Mouse (Mus musculus) telencephalon, adult 2 months (tissue): ENCODE results near the gene Tmem98.
A peak's percentile ranks its signal among the peaks of the same experiment; 100 is the strongest.

ENCODE experiments used
- DNase-seq: peaks from one replicate; pipeline ENCODE4 v3.0.0-alpha.2; 2011; ENCODE audit warnings: low read depth, low spot score

The Tmem98 gene

DNA sequence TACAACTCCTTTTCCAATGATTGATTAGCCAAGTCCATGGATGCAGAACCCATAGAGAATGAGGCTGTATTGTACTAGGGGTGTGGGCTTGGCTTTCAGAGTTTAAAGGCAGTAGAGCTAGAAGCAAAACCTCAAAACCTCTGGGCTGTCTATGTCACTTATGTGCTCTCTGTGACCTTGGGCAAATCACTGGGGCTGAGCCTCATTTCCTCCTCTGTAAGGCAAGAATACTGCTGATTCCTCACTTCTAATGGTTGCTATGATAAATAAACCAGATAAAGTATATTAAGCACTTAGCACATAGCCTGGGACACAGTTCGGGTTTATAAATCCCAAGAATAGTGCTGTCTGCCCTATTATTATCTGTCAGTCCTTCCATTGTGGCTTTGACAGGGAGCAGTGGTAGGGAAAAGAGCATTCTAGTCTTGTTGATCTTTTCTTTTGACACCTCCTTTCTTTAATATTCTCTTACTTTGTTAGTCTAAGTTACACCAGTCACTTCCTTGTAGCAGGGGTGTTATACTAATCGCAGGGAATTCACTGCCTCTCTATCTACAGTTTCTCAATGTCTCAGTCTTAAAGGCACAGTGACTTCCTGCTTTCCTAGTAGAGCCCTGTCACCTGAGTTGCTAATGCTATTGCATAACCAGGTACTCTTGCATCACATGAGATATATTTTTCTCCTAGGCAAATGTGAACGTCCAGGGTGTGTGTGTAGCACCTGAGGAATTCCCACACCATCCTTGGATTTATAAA lies 18.1 kb upstream of the Tmem98 start:
- DNase-seq = no peak

DNA sequence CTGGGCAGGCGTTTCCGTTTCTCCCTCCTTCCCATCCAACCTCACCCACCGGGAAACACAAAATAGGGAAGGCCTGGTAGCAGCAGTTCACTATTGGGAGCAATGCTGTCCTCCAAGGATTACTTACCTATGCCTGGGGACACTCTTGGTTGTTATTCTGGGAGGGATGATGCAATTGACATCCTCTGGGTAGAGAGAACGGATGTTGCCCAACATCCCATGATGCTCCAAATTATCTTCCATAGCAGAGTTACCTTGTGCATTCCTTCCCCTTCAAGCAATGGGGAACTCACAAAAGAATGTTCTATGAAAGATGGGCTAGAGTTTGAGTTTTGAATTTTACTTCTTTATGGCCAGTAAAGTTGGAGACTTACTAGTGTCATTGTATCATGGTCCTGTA lies 16.6 kb upstream of the Tmem98 start:
- DNase-seq = no peak

DNA sequence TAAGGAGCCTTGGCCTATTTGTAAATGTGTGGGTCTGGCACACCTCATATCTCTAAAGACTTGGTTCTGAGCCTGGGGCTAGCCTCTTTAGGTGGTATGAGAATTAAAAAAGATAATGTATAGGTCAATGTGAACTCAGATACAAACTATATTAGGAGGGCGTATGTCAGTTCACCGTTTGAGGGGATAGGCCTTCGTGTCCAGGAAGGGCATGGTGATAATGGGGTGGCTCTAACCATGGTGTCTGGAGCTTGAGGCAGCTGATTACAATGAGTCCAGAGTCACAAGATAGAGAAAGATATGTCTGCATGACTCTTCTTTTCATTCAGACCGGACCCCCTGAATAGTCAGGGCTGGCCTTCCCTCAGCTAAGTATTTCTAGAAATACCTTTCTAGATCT lies 15.7 kb upstream of the Tmem98 start:
- DNase-seq = no peak

DNA sequence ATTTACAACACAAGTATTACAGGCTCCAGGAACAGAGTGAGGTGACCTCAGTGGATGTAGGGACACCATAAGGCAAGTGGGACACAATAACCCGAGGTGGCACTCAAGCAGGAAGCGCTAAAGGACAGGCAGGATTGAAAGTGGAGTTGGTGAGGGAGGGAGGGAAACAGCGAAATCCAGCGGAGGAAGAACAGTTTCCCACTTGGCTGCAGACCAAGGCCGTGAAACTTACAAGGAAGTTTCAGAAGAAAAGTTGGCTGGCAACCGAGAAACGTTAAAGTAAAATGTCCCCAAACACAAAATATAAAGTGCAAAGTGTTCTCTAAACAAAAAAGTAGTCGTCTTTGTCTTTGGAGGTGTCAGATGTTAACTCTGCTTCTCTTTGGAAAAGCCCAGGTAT lies 14.5 kb upstream of the Tmem98 start:
- DNase-seq = no peak

DNA sequence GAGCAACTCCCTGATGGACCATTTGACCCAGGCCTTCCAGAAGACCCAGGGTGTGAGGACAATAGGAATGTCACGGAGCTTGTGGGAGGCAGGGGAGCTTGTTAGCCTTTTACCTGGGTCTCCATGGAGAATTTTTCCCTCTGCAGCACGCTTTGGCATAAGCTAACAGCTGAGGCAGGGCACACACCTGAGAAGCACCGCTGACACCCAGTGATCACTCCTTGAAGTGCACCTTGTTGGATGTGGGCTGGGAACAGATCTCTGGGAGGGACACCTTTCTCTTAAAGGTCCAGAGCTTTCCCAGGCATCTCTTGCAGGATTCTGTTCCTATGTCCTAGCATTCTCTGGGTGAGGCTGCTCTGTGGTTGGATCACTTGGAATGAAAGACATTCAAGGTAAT lies 10.0 kb upstream of the Tmem98 start:
- no peak for DNase-seq

DNA sequence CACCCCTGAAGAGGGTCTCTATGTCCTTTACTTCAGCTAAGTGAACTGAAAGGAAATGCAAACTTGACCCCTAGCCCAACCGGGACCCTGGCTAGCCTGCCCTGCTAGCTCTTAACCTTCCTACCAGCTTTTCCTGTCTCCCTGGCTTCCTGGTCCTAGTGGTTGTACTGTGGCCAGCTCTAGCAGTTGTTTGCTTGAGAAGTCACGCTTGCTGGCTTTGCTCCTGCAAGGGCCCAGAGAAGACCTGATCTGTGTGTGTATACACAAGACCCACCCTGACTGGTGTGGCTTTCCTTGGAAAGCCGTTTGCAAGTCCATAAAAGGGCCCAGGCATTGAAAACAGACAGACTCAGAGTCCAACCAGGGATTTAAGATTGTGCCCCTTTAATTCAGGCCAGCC lies 7.3 kb upstream of the Tmem98 start:
- no peak for DNase-seq

DNA sequence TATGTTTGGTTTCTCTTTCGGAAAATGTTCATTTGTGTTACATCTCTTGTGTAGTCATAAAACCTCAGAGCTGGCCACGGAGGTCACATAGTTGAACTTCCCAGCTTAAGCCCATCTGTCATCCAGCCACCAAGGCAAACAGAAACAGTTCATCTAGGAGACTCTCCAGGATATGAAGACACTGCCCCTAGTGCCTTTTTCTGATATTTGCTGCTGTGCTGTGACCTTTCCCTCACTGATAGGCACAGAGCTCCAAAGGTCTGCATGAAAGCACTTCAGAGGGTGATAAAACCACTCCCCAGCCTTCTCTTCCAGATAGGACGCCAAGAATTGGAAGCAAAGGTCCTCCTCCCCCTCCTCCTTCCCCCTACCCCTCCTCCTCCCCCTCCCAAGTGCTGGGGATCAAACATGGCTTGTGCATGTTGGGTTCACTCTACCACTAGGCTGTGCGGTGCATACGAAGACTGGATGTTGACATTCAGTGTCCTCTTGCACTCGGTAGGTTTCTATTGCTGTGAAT lies 1.4 kb upstream of the Tmem98 start:
- DNase-seq = no peak

DNA sequence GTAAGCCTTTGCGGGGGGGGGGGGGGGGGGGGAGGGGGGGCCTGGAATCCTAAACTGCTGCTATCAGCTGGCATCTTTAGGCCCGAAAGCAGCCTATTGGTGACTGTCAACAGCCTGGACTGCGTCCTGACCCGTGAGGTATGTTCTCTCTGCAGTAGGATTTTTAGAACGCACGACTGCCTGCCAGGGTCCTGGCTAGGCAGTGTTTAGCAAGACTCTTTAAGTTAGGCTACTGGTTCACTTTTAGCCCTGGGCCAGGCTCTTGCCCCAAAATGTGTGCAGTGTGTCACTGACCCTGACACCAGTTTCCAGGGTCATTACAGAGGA lies 346 bp upstream of the Tmem98 start:
- DNase-seq = no peak

DNA sequence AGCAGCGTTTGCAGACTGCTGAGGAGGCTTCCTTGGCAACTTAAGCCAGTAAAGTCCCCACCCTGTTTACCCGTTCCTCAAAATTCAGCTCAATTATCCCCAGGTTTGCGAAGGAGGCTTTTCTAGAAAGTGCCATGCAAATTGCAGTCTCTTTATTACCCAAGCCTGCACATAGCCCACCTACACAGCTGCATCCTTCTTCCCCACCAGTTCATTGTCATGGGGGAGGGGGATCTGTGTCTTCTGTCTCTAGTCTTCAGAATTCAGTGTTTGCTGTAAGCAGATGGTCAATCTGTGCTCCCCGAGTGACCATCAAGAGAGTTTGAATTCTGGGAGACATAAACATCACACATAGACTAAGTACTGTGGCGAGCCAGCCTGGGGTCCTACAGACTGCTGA lies 1.2 kb downstream of the Tmem98 start:
- no peak for DNase-seq

DNA sequence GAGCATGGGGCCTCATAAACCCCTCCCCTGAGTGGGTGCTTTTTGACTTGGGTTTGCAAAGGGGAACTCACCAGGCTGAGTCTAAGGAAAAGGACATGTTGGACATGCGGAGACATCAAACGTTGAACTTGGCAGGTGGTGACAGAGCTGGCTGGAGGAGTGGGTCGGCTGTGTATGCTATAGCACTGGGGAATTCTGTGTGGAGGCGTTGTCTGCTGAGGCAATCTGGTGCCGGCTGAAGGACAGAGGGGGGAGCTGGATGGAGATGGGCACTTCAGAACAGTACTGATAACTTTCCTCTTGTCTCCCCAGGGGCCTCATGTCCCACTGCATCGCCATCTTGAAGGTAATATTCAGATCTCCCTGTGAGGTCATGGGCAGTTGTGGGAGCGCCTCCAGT lies 5.4 kb downstream of the Tmem98 start:
- no peak for DNase-seq

DNA sequence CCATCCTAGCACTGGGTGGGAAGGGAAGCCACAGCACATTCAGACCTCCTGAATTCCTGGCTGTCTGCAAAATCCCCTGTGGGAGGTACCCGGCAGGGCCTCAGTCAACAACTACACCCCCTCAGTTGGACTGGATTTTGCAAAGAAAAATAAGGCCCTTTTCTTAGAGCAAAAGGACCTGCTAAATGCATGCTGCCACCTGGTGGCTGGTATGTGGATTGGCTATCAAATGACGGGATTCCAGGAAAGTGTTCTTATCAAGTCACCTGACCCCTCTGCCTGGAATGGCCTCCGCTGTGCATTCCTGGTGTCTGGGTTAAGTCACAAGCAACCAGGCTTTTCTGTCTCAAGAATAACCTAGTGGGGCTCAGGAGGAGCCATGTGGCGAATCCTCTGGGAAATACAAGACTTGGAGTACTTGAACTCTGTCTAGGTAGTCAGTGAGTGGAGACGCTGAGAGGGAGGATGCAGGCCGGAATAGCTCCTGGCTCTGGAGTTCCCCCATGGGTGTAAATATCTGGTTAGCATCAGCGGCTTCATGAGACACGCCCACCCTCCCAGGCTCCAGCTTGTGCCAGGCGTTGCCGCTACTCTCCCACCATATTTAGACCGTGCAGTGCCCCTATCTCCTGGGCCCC lies 8.2 kb downstream of the Tmem98 start:
- DNase-seq = peak; percentile 74

DNA sequence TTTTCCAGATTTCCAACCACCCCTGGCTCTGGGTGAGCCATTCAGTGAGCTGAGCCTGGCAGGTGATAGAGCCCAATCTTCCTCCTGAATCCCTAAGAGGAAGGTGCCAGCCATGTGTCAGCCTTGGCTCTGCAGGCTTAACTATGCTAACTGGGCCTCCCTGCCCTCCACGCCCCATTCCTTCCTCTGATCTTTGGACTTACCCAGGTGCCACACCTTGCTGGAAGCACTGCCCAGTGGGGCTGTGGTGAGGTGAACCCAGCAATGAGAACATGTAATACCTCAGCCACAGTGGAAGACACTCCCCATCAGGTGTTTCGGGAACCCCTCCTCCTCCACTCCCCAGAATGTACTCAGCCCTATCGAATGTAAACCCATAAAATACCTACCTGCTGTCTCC lies 10.1 kb downstream of the Tmem98 start:
- no peak for DNase-seq

DNA sequence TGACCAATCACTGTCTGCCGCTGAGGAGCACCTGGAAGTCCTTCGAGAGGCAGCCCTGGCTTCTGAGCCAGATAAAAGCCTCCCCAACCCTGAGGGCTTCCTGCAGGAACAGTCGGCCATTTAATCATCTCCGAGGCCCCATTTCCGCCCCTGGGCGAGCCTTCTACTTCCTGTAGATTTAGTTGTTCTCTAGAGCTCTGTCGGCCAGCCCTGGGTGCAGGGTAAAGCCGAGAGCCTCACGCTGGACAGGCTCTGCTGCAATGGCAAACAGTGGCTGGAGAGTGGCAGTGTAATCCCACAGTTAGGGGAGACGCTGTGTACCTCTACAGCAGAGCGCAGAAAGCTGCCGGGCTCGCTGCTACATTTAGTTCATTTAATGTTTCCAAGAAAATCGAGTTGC lies 11.3 kb downstream of the Tmem98 start:
- DNase-seq = no peak

DNA sequence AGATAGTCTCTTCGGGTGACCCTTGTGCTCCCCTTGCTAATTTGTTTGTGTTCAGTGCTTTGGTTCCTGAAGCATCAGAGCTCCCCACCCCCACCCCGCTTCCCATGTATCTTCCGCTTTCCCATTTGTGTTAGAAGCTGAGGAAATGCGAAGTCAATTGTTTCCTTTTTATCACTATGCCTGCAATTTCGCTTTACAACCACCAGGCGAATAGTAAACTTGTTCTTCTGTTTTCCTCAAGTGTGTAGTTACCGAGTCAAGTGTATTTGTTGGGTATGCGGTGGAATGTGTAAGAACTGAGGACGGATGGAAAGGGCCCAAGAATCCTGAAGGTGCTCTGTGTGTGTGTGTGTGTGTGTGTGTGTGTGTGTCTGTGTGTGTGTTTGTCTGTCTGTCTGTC lies 11.8 kb downstream of the Tmem98 start:
- DNase-seq = no peak

DNA sequence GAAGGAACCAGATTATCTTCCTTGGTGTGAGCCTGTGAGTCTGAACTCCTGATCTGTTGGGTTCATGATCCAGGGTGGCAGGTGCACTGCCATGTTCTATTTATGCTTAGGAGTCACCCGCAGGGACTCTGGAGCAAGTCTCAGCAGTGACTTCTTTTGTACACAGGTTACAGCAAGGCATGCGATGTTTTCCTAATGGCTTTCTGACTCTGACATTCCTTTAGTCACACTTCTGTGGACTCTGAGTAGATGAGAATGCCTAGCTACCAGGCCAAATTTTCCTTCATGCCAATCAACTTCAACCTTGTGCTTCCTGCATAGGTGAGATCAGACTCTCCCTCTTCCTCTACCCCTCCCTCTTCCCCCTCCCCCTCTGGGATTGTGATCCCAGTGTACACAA lies 25.4 kb downstream of the Tmem98 start:
- DNase-seq = no peak

DNA sequence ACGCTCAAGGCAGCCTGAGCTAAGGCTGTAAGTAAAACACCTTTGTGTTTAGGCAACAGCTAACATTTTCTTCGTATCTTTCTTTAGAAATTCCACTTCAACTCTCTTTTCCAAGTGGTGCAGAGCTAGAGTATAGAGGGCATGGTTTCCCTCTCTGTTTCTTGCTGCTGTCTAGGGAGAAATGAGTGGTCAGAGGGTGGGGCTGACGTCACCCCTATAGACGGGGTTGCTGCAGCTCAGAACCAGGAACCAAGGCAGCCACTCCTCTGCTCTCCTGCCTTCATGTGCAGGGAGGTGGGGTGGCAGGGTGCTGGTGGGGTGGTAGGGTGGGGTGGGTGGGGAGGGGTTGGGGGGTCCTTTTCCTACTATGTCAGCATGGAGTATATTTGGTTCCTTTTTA lies 25.9 kb downstream of the Tmem98 start:
- no peak for DNase-seq

DNA sequence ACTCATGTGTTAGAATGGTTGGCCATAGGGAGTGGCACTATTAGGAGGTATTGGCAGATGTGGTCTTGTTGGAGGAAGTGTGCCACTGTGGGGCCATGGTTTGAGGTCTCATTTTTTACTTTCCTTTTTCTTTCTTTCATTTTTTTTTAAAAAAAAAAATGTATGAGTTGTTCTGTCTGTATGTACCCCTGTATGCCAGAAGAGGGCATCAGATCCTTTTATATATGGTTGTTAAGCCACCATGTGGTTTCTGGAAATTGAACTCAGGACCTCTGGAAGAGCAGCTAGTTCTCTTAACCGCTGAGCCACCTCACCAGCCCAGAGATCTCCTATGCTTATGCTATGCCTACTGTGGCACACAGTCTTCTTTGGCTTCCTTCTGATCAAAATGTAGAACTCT lies 28.7 kb downstream of the Tmem98 start:
- no peak for DNase-seq

DNA sequence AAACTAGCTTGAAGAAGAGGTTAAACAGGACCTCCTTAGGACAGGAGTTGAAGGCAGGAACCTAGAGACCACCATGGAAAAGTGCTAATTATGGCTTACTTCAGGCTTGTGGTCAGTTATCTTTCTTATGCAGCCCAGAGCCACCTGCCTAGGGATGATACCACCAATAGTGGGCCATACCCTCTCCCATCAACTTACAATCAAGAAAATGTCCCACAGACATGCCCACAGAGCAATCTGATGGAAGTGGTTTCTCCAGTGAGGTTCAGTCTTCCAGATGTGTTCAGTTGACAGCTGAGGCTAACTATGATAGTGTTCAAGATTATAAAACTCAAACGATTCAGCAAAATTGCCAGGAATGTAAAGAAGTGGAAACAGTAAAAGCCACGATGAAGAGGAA lies 33.5 kb downstream of the Tmem98 start:
- DNase-seq = no peak

DNA sequence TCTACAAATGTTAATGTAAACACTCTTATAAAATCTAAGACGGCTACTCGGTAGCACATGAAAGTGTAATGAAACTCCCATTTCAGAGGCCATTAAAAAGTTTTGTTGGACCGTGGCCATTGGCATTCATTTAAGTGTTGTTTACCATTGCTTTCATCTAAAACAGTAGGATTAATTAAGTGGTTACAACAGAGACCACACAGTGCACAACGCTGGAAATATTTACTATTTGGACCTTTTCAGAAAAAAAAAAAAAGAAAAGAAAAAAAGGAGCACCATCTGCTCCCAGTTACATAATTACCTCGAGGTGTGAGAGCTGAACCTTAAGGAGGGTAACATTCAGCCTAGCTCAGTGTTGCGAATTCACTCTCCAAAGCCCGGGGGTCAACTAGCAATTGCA lies 35.5 kb downstream of the Tmem98 start:
- no peak for DNase-seq

DNA sequence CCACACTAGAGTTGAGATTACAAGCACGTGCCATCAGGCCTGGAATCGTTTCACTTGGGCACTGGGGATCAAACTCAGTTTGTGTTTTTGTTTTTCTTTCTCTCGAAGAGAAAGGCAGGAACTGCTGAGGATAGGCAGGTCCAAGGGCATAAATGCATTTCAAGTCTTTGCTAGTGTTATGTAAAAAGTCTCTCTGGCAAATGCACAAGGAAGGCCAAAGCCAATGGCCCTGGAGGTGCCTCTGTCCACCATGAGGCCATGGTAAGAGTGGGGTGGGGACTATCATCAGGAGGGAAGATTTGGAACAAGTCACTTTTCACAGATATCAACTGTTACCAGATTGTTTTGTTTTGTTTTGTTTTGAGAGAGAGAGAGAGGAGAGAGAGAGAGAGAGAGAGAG lies 36.1 kb downstream of the Tmem98 start:
- DNase-seq = no peak

DNA sequence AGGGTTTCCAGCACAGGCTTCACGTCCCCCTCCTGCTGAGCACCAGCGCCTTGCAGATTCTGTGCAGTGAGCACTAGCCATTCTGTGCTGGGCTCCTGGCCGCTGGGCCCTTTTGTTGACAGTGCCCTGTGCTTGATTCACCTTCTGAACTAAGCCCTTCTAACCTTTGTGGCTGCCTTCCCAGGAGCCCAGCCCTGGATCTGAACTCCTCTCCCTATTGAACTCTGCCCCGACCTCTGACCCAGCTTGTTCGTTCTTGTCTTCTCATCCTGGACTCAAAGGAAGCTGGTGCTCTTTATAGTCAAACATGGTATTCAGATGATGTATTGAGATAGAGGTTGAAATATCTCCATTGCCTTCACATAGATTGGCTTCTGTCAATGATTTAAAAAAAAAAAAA lies 38.2 kb downstream of the Tmem98 start:
- no peak for DNase-seq

DNA sequence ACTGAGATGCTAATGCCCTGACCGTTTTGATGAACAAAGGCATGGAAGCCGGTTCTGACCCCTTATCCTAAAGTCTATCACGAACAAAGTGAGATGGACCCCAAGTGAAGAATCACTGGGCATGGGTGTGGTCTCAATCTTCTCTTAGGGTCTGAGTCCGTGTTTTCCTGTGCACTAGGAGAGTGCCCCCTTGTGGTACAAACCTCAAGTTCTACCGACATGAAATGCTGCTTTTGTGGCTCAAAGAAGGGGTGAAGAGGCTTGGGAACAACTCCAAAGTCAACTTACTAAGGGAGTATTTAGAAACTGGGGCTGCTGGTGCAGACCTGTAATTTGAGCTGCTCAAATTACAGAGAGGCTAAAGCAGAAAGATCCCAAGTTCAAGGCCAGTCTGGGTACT lies 41.9 kb downstream of the Tmem98 start:
- DNase-seq = no peak

DNA sequence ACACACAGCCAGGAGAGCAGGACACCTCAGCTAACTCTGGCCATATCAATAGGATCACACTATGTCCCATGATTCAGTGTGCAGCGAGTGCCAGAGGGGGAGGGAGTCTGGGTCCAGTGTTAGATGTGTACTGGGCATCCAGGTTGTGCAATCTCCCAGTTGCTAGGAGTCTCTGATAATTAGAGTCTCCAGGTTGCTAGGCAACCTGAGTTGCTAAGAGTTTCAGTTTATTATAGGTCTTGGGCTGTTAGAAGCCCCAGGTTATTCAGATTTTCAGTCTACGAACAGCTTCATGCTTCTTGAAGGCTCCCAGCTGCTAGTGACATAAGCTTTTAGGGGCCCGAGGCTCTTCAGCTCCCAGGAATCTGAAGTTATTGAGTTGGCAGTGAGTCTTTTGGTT lies 43.0 kb downstream of the Tmem98 start:
- DNase-seq = peak; percentile 40

DNA sequence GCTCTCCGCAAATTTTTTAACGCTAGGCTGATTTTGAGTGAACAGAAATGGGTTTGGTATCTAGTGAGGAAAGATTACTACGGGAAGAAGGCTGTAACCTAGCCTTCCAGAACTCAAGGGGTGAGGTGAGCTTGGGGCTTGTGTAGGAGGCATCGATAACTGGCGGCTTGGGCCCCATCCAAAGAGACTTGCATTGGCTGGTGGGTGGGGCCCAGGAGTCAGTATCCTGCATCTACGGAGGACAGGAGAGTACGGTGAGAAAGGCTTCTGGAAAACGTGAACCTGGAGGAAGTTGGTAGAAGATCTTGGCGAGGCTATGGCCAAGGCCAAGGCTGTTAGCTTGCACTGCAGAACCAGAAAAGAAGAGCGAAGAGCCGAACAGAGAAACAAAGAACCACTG lies 44.5 kb downstream of the Tmem98 start:
- no peak for DNase-seq
